Mouse (Mus musculus) cerebellum, postnatal 4 days (tissue): ENCODE results near the gene Cc2d2b.
A peak's percentile ranks its signal among the peaks of the same experiment; 100 is the strongest.

Source experiments
- DNase-seq, 2 experiments: peaks; one replicate each; pipeline ENCODE4 v3.0.0; 2022; ENCODE audit warnings: low spot score in 2 of 2, mixed read lengths in 1 of 2

The Cc2d2b gene

GRCm38 (mm10) chr19:40832361-40832760, 83.8 kb downstream of the Cc2d2b start:
- DNase-seq, result no peak

- DNase-seq, result no peak
Measured at GRCm38 (mm10) chr19:40834436-40834835, 85.9 kb downstream of the Cc2d2b start.

- no peak for DNase-seq
Measured at GRCm38 (mm10) chr19:40838205-40838604, 89.7 kb downstream of the Cc2d2b start.

GRCm38 (mm10) chr19:40840303-40840702, 91.8 kb downstream of the Cc2d2b start:
- no peak for DNase-seq

- DNase-seq, result no peak
Measured at GRCm38 (mm10) chr19:40841083-40841482, 92.5 kb downstream of the Cc2d2b start.

- no peak for DNase-seq
Measured at GRCm38 (mm10) chr19:40841593-40841992, 93.0 kb downstream of the Cc2d2b start.

- no peak for DNase-seq
Measured at GRCm38 (mm10) chr19:40844731-40845130, 96.2 kb downstream of the Cc2d2b start.

- no peak for DNase-seq
Measured at GRCm38 (mm10) chr19:40849391-40849790, 100.8 kb downstream of the Cc2d2b start.

- no peak for DNase-seq
Measured at GRCm38 (mm10) chr19:40859555-40859954, 111.0 kb downstream of the Cc2d2b start.

GRCm38 (mm10) chr19:40868284-40868683, 119.7 kb downstream of the Cc2d2b start:
- no peak for DNase-seq

- DNase-seq, result no peak
Measured at GRCm38 (mm10) chr19:40869425-40870105, 121.0 kb downstream of the Cc2d2b start.

GRCm38 (mm10) chr19:40872955-40873665, 124.6 kb downstream of the Cc2d2b start:
- peak; percentile 88 to 95 for DNase-seq
